Mouse (Mus musculus): Measurements from ENCODE around the gene Nqo2. TPM values are rescaled to one million over a fixed set of nuclear protein-coding genes. Genes with fewer than 3 reads are reported as not detected.

The Nqo2 gene
- polyA plus RNA-seq, 1 experiment = 25.1 TPM

DNA sequence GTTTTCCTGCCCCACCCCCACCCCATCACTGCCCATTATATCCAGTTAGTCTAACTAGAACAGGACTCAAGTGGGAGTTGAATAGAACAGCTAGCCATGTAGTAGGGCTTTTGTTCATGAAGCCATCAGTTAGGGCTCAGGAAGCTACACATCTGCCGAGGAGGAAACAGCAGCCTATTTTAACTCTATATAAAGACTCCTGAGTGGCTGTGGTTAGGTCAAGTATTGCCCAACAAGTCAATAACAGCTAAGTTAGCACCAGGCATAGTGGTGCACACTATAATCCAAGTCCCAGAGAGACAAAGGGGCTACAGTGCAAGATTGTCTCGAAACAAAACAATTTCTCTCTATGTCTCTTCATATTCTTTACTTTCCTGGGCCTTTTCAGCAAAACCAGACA, 67.6 kb downstream of the Nqo2 start:
- peaks cover 42% of the 10 kb centered on the region for H3K36me3 ChIP-seq (ENCODE audit: control insufficient read depth, insufficient read depth)

DNA sequence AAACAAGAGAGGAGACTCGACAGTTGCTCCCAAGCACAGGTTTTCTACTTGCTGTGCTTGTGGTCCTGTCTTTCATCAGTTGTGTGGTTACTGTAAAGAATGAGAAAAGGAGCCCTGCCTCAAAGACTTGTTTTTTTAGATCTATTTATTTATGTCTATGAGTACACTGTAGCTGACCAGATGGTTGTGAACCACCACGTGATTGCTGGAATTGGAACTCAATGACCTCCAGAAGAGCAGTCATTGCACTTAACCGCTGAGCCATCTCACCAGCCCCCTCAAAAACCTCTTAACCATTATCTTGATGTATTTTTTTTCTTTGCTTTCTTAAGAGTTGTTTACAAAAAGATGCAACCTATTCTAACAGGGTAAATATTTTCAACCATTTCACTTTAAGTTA, 70.9 kb downstream of the Nqo2 start:
- Histone ChIP-seq H3ac (ENCODE audit: control insufficient read depth, insufficient read length) (no peak overlapping the region), H3K4me3 (no peak overlapping the region), H3K36me3 (ENCODE audit: control insufficient read depth, insufficient read depth) (peaks cover 19% of the 10 kb centered on the region), H3K79me2 (ENCODE audit: control insufficient read depth, insufficient read depth) (peaks cover 6% of the 10 kb centered on the region), H3K4me2 (ENCODE audit: low read depth) (no peak overlapping the region), H3K27me3 (ENCODE audit: control insufficient read depth, insufficient read depth, insufficient read length) (no peaks in the 10 kb centered on the region)
- TF ChIP-seq MYOD1 (IDR thresholded peaks at IDR 0.05; ENCODE audit: control insufficient read depth in 1 of 3, insufficient read length in 2 of 3, low read depth in 2 of 3) = no peak
- TF ChIP-seq MAX (IDR thresholded peaks at IDR 0.05; ENCODE audit: low read depth) = no peak
- peak; percentile 1 for TF ChIP-seq POLR2AphosphoS2 (IDR thresholded peaks at IDR 0.05; ENCODE audit: insufficient read length, low read depth)
- no peak for TF ChIP-seq TCF3 (IDR thresholded peaks at IDR 0.05; ENCODE audit: insufficient read length, low read depth)

More for the DNA sequence above, 67.6 kb downstream of the Nqo2 start:
- H3ac ChIP-seq (ENCODE audit: control insufficient read depth, insufficient read length) = no peak overlapping the region
- TF ChIP-seq REST (IDR thresholded peaks at IDR 0.05; ENCODE audit: insufficient read depth, insufficient read length) = no peak
- no peak for TF ChIP-seq MYOG (IDR thresholded peaks at IDR 0.05; ENCODE audit: control insufficient read depth in 1 of 3, insufficient read depth in 1 of 3, insufficient read length in 2 of 3, low read depth in 2 of 3)
- no peak for TF ChIP-seq USF1 (IDR thresholded peaks at IDR 0.05; ENCODE audit: low read depth)
- no peak for TF ChIP-seq MAX (IDR thresholded peaks at IDR 0.05; ENCODE audit: low read depth)
- no peak for TF ChIP-seq POLR2A (IDR thresholded peaks at IDR 0.05; ENCODE audit: insufficient read length, low read depth)
- TF ChIP-seq MYOD1 (IDR thresholded peaks at IDR 0.05; ENCODE audit: control insufficient read depth in 1 of 3, insufficient read length in 2 of 3, low read depth in 2 of 3) = no peak
- no peak for TF ChIP-seq TCF3 (IDR thresholded peaks at IDR 0.05; ENCODE audit: insufficient read length, low read depth)
- H3K79me2 ChIP-seq (ENCODE audit: control insufficient read depth, insufficient read depth) = no peaks in the 10 kb centered on the region
- no peak overlapping the region for H3K4me2 ChIP-seq (ENCODE audit: low read depth)
- no peak overlapping the region for H3K4me3 ChIP-seq
- H3K27me3 ChIP-seq (ENCODE audit: control insufficient read depth, insufficient read depth, insufficient read length) = no peaks in the 10 kb centered on the region

DNA sequence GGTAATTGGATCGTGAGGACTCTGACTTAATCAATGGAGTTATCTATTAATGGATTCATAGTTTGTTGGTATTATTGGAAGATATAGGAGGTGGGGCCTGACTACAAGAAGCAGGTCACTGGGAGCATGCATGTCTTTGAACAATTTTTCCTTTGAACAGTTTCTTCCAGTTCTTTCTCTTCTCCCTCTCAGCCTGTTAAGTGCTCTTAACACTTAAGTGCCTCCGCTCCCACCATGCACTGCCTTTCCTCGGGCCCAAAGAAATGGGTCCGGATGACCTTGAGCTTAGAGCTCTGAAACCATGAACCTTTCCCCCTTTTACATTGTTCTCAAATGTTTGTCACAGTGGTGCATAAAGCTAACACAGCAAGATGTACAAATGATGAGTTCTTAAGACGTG, 72.2 kb downstream of the Nqo2 start:
- H3ac ChIP-seq (ENCODE audit: control insufficient read depth, insufficient read length) = no peak overlapping the region
- H3K4me3 ChIP-seq = peak overlapping the region; percentile 53
- H3K4me2 ChIP-seq (ENCODE audit: low read depth) = peak overlapping the region; percentile 94
- peaks cover 6% of the 10 kb centered on the region for H3K79me2 ChIP-seq (ENCODE audit: control insufficient read depth, insufficient read depth)
- H3K36me3 ChIP-seq (ENCODE audit: control insufficient read depth, insufficient read depth) = peaks cover 10% of the 10 kb centered on the region
- no peak for TF ChIP-seq POLR2A (IDR thresholded peaks at IDR 0.05; ENCODE audit: insufficient read length, low read depth)
- no peak for TF ChIP-seq SRF (IDR thresholded peaks at IDR 0.05; ENCODE audit: control insufficient read depth, insufficient read length, low read depth)
- TF ChIP-seq TCF3 (IDR thresholded peaks at IDR 0.05; ENCODE audit: insufficient read length, low read depth) = no peak
- no peak for TF ChIP-seq CEBPB (IDR thresholded peaks at IDR 0.05; ENCODE audit: insufficient read depth, poor library complexity, severe bottlenecking)
- TF ChIP-seq MAX (IDR thresholded peaks at IDR 0.05; ENCODE audit: low read depth) = no peak
- no peak for TF ChIP-seq E2F4 (IDR thresholded peaks at IDR 0.05; ENCODE audit: insufficient read depth)
- H3K27me3 ChIP-seq (ENCODE audit: control insufficient read depth, insufficient read depth, insufficient read length) = no peaks in the 10 kb centered on the region

DNA sequence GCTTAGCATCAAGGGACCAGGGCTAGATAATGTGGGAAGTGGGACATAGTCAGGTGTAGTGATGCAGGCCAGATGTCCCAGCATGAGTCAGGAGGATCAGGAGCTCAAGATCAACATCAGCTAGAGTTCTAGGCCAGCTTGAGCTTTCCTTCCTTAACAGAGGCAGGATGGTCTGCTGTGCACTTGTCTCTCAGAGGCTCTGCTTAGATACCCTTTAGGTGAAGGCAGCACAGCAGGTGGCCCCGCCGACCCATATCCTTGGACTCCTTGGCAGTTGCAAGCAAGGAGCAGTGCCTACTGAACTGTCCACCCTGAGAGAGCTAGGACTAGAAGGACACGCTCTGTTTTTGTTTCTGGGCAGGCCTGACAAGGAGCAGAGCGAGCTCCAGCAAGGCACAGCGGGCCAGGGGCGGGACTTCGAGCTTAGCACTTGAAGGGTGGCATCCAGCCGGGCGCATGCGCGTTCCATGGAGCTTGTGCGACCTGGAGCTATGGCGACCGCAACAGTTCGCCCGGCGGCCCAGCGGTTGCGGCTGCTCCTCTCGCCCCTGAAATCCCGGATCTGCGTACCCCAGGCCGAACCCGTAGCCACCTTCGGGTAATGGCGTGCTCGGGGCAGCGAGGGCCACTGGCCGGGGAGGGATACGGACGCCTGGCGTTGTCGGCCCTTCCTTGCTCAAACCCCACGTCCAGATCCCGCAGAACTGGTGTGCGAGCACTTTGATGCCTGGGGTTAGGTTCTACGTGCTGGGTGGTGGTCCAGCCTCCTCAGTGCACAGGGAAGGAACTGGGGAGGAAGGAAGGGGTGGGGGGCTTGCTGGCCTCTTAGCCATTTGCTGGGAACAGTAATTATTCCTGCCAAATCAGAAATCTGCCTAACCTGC, 72.9 kb downstream of the Nqo2 start, which contains the start of gene Bphl:
TSS of gene Bphl (plus strand) at position 426 of the 884 bp plus-strand sequence.
- TF ChIP-seq POLR2A (IDR thresholded peaks at IDR 0.05; ENCODE audit: insufficient read length, low read depth) (peak; percentile 96), SRF (IDR thresholded peaks at IDR 0.05; ENCODE audit: control insufficient read depth, insufficient read length, low read depth) (no peak), USF1 (IDR thresholded peaks at IDR 0.05; ENCODE audit: low read depth) (no peak), REST (IDR thresholded peaks at IDR 0.05; ENCODE audit: insufficient read depth, insufficient read length) (no peak), E2F4 (IDR thresholded peaks at IDR 0.05; ENCODE audit: insufficient read depth) (no peak), MYOG (IDR thresholded peaks at IDR 0.05; ENCODE audit: control insufficient read depth in 1 of 3, insufficient read depth in 1 of 3, insufficient read length in 2 of 3, low read depth in 2 of 3) (no peak), CEBPB (IDR thresholded peaks at IDR 0.05; ENCODE audit: insufficient read depth, poor library complexity, severe bottlenecking) (no peak), TCF3 (IDR thresholded peaks at IDR 0.05; ENCODE audit: insufficient read length, low read depth) (no peak), POLR2AphosphoS2 (IDR thresholded peaks at IDR 0.05; ENCODE audit: insufficient read length, low read depth) (peak; percentile 93), MAX (IDR thresholded peaks at IDR 0.05; ENCODE audit: low read depth) (no peak), MYOD1 (IDR thresholded peaks at IDR 0.05; ENCODE audit: control insufficient read depth in 1 of 3, insufficient read length in 2 of 3, low read depth in 2 of 3) (no peak)
- H3K4me3 ChIP-seq = peak within 1 kb of the TSS; percentile 53
- peak within 1 kb of the TSS; percentile 28 for H3ac ChIP-seq (ENCODE audit: control insufficient read depth, insufficient read length)

DNA sequence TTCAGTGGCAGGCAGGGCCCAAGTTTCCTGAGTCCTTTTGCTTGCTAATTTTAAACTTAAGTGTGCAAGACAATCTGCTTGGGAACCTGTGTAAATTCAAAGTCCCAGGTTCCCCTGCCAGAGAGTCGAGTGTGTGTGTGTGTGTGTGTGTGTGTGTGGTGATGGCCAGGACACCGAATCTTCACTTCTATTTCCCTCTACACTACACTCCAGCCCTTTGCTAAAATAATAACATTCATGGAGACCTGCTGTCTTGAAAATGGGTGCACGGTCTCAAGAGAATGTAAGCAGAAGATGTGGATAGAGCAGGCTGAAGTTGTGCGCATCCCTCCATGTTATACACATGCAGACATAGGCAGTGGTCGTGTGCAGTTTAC, 73.6 kb downstream of the Nqo2 start:
- H3K79me2 ChIP-seq (ENCODE audit: control insufficient read depth, insufficient read depth) = peaks cover 6% of the 10 kb centered on the region
- H3K4me3 ChIP-seq = peak overlapping the region; percentile 53
- H3K4me2 ChIP-seq (ENCODE audit: low read depth) = peak overlapping the region; percentile 94
- no peaks in the 10 kb centered on the region for H3K27me3 ChIP-seq (ENCODE audit: control insufficient read depth, insufficient read depth, insufficient read length)
- H3ac ChIP-seq (ENCODE audit: control insufficient read depth, insufficient read length) = peak overlapping the region; percentile 28
- TF ChIP-seq TCF12 (IDR thresholded peaks at IDR 0.05; ENCODE audit: insufficient read depth, poor library complexity, severe bottlenecking) (no peak), SRF (IDR thresholded peaks at IDR 0.05; ENCODE audit: control insufficient read depth, insufficient read length, low read depth) (no peak), MAX (IDR thresholded peaks at IDR 0.05; ENCODE audit: low read depth) (no peak), TCF3 (IDR thresholded peaks at IDR 0.05; ENCODE audit: insufficient read length, low read depth) (no peak), CEBPB (IDR thresholded peaks at IDR 0.05; ENCODE audit: insufficient read depth, poor library complexity, severe bottlenecking) (no peak), MYOG (IDR thresholded peaks at IDR 0.05; ENCODE audit: control insufficient read depth in 1 of 3, insufficient read depth in 1 of 3, insufficient read length in 2 of 3, low read depth in 2 of 3) (no peak), REST (IDR thresholded peaks at IDR 0.05; ENCODE audit: insufficient read depth, insufficient read length) (no peak), POLR2AphosphoS2 (IDR thresholded peaks at IDR 0.05; ENCODE audit: insufficient read length, low read depth) (no peak), E2F4 (IDR thresholded peaks at IDR 0.05; ENCODE audit: insufficient read depth) (no peak), POLR2A (IDR thresholded peaks at IDR 0.05; ENCODE audit: insufficient read length, low read depth) (no peak), MYOD1 (IDR thresholded peaks at IDR 0.05; ENCODE audit: control insufficient read depth in 1 of 3, insufficient read length in 2 of 3, low read depth in 2 of 3) (no peak), USF1 (IDR thresholded peaks at IDR 0.05; ENCODE audit: low read depth) (no peak)
- no peaks in the 10 kb centered on the region for H3K36me3 ChIP-seq (ENCODE audit: control insufficient read depth, insufficient read depth)

More for the DNA sequence above, 72.9 kb downstream of the Nqo2 start, which contains the start of gene Bphl:
- Histone ChIP-seq H3K79me2 (ENCODE audit: control insufficient read depth, insufficient read depth) (peaks cover 6% of the 10 kb centered on the region), H3K27me3 (ENCODE audit: control insufficient read depth, insufficient read depth, insufficient read length) (no peaks in the 10 kb centered on the region), H3K4me2 (ENCODE audit: low read depth) (peak within 1 kb of the TSS; percentile 94), H3K36me3 (ENCODE audit: control insufficient read depth, insufficient read depth) (peaks cover 3% of the 10 kb centered on the region)

All from myocyte (in vitro differentiated cells).